Mouse (Mus musculus) G1E-ER4 (cell line): Measurements from ENCODE around the gene Sirt7. TPM values are rescaled to one million over a fixed set of nuclear protein-coding genes. Genes with fewer than 3 reads are reported as not detected.

ENCODE experiments used
- GATA1 ChIP-seq: IDR thresholded peaks from one replicate; pipeline ENCODE4 v1.8.0; 2012; ENCODE audit warnings: low read length, inconsistent platforms
- polyA plus RNA-seq: library from polyadenylated mRNA; stranded (reverse); fragments of >175 nt; gene quantifications from 2 replicates; pipeline ENCODE4 v1.2.3, GENCODE M21; 2012

Gene Sirt7
- polyA plus RNA-seq, 1 experiment = 170 TPM

DNA sequence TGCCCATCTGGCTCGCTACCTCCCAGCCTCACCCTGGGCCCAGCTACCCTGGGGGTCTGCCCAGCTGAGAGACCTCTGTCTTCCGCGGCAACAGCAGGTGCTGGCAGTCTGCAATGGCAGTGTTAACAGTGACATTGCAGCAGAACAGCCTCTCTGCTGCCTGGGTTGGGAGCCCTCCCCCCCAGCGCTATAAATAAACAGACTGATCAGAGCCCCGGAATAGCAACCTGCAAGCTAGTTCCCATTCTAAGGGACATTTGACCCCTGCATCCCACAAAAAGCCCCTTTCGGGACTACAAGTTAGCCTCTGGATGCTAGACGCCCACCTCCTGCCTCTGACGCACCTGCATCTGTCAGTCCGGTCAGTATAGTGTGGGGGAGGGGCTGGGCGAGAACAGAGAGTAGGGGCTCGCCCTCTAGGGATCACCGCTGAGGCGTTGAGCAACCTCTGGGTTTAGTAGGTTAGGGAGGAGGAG, 23.0 kb upstream of the Sirt7 start, which contains the start of gene Myadml2:
Myadml2 (minus strand) TSS at position 158 of the 476 bp plus-strand sequence.
- TF ChIP-seq GATA1 = no peak

DNA sequence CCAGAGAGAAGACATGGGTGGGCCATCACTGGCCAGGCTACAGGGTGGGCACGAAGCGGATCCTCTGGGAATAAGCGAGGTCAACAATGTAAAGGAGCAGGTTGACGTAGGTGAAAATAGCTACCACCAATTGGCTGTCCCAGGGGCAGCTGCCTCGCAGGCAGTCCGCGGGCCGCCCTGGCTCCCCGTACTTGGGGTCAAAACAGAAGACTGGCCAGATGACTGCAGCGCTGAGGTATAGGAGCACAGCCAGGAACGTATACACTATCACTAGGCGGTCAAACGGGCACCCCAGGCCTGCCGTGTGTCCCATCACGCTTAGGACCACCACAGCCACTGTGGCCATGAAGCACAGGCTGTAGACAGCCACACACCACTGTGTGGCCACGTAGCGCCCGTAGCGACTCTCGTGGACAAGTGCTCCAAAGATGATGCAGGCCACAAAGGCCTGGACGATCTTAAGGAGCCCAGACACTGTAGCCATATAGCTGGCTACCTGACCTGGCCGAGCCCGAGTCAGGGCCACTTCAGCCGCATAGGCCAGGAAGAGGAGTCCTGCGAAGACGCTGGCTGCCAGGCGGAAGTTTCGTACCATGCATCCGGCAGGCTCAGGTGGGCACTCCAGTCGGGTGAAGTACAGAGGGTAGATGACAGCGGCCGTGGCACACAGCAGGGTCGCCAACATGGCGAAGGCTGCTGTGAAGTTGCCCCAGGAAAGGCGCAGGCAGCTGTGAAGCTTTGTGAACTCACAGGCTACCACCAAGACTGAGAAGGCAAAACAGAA, 22.2 kb upstream of the Sirt7 start:
- no peak for TF ChIP-seq GATA1

DNA sequence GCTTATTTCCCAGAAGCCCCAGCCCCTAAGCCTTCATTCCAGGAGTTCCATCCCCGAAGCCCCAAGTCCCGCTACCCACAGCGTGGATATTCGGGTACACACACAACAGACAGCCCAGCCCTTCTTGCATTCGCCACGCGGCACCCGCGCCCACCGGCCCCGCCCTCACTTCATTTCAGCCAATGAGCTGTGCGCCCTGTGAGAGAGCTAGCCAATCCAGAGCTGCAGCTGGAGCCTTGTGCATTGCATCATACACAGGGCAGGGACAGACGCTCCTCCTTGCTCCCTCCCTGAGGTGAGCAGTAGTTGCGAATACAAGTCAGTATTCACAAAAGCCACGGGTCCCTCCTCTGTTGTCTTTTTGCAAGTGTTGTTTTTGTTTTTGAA, 18.6 kb upstream of the Sirt7 start, which contains the start of gene Pycr1:
Pycr1 (minus strand) TSS at position 169 of the 387 bp plus-strand sequence.
- TF ChIP-seq GATA1 = no peak

DNA sequence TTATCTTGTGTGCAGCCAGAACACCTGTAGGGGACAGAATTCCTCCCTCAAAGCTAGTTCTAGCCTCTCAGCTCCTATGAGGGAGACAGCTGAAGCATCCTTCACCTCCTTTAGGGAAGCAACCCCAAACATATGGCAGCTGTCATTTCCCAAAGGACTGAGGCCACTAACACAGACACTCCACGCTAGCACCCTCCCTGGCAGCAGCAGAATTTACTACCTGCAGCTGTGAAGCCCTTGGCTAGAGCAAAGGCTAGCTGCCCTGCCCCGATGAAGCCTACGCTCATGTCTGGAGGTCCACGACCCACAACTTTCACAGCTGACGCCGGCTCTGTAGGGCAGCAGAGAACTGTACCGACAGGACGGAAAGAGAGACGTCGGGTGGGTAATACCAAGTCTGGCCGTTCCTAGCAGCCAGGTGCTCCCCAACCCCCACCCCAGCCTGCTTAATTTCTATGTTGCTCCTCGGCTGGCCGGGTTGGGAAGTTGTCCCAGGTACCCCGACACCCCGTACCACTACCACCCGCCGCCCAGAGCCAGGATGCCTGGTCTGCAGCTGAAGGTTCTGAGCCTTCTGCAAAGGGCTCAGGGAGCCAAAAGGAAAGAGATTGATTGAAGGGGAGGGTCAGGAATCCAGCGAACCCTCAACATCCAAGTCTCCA, 18.0 kb upstream of the Sirt7 start:
- no peak for TF ChIP-seq GATA1

DNA sequence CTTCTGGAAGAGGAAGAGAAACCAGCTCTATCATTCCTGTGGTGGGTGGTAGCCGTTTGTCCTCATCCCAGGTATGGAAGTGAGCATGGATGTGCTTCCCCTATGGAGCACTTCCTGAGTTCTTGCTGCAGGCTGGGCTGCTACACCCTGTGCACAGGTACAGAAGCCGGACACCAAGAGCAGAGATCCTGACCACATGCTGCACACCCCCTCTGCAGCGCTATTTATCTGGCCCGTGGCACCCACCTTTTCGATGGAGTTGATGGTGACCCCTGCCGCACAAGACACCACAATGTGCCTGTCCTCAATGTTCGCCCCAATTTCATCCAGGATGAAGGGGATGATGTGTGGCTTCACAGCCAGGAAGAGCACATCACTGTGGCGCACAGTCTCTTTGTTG, 16.8 kb upstream of the Sirt7 start:
- no peak for TF ChIP-seq GATA1

DNA sequence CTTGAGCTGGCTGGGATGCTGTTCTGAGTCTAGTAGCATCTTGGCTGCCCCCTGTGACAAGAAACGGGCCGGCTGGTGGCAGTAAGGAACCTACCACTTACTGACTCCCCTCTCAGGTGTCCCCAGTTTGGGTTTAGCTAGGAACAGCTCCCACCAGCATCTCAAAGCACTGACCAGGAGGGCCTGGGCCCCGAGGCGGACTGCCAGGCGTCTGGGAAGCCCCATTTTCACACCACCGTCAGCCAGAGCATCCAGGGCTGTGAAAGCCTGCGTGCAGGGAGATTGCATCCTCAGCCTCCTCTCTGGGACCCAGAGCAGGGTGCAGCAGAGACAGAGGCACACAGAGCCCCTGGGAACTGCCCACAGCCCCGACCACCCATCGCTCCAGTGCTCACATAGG, 16.2 kb upstream of the Sirt7 start:
- no peak for TF ChIP-seq GATA1

DNA sequence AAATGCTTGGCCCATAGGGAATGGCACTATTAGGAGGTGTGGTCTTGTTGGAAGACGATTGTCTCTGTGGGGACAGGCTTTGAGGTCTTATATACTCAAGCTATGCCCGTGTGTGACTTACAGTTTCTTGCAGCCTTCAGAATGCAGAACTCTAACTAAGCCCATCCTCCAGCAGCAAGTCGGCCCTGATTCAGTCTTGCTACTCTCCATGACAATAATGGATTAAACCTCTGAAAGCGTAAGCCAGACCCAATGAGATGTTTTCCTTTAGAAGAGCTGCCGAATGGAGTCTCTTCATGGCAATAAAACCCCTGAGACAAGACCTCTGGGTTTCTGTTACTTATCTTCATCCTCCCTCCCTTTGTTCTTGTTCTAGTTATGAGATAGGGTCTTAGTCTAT, 9.8 kb upstream of the Sirt7 start:
- no peak for TF ChIP-seq GATA1

DNA sequence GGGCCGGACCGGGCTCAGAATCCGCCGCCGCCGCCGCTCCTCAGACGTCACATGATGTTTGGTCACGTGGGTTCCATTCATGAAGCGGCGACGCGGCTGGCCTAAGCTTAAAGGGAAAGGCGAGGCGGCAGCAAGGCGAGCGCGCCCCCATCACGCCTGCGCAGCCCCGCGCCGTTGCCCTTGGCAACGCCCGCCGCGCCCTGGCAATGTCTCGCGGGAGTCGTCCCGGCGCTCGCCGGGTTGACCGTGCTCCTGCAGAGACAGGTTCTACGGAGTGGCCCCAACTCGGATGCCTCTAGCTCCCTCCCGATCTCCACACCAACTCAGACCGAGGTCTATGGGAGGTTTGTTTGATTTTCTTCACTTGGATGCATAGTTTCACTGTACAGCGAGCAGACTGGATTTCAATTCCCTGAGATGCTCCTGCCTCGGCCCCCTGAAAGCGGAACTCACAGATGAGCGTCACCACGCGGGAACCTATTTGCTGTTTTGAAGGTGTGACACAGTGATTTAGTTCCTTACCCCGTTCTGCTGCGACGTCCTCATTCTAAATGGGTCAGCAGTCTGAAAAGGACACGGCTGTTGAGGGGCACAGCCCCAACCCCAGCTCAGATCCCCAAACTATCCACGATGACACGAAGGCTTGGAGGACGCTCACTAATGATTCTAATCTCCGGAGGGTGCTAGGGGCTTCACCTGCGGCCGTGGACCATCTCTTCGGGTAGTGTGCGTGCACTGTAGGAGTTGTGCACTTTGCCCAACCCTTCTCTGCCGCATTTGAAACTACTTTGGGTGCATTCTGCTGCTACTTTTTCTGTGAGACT, 8.7 kb upstream of the Sirt7 start, which contains the start of gene Mafg:
Mafg (minus strand) TSS at position 81 of the 824 bp plus-strand sequence.
- no peak for TF ChIP-seq GATA1

DNA sequence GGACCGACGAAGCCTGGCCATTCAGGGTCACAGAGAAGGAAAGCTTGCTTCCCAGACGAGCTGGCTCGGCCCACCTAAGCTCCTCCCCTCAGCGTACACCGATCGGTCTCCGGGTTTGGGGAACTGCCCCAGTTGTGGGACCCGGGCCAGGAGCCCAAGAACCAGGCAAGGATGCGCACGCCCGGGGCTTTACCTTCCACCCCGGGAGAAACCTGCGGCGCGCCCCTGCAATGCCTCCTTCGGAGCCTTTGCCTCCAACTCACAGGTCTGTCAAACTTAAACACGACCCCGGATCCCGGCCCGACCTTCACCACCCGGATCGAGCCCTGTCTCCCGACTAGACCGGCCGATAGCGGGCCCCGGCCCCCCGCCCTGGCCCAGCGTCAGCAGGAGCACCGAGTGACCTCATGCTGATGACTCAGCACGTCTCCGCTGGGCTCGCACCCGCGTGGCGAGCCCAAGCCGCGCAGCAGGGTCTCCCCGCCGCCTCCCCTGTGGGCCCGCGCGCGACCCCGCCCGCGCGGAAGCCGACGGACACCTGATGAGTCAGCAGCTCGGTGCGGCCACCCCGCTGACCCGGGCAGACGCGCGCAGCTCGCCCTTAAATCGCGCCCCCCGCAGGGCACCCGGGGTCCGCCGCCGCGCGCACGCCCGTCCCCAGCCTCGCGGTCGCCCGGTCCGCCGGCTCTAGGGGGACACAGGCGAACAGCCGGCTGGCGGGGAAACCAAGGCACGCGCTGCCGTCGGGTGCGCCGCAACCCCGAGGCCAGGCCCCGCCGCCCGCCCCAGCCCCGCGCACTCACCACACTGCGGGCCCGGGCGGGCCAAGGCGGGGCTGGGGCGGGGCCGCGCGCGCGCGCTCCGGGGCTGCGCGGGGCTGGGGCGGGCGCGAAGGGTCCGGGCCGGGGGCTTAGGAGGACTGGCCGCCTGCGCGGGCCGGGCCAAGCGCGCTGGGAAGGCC, 7.8 kb upstream of the Sirt7 start:
- TF ChIP-seq GATA1 = no peak

DNA sequence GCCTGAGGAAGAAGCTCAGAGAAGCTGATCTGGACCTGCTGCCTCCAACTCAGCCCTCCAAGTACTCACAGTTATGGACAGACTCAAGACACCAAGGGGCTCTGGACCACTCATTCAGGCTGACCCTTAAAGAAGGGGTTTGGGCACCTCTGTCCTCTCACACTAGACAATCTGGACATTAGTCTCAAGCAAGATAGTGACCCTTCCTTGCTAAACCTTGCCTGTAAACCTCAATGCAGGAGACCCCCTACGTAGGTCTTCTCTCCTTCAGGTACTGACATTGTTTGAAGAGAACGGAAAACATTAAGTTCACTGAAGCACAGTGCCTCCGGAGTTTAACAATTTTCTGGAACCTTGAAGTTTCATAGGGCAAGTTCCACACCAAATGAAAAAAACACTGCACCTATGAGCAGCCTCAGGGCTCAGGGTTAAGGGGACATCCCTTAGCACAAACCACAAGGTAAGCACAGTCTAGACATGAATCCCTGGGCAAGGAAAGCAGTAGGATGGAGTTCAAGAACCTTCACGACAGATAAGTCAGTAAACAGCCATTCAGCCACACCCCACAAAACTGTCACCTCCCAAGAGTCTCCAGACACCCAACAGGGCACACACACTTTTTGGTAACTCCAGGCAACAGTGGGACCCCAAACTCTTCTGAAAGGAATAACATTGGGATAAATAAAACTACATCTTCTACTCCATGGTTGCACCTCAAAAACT, 6.8 kb upstream of the Sirt7 start:
- no peak for TF ChIP-seq GATA1

DNA sequence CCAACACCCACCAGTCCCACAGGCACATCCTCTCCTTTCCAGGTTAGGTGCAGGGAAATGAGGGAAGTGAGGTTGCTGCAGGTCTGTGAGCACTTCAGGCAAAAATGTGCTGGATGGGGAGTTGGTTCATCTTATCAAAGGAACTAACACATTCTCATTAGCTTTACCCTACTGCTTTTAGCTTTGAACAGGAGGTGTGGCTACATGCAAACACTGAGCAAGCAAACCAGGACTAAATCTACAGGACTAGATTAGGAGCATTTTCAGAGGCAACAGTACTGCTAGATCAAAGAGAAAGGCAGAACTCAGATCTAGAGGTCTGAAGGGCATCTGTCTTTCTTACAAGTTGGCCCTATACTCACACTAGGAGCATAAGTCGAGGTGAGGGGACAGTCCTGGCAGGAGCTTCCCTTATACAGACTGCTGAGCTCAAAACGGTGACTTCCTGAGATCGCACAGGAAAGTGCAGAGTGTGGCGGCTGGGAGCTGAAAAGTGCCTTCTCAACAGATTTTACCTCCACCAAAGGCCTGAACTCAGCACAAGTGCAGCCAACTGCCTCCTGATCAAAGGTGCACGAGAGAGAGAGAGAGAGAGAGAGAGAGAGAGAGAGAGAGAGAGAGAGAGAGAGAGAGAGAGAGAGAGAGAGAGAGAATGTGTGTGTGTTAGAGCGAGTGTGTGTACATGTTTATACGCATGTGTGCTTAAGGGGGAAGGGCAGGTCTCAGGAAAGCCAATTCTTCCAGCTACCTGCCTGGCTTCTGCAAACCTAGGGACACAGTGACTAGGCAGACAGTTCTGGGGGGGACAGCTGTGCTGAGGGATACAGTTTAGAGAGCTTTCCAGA, 6.1 kb upstream of the Sirt7 start:
- TF ChIP-seq GATA1 = no peak

DNA sequence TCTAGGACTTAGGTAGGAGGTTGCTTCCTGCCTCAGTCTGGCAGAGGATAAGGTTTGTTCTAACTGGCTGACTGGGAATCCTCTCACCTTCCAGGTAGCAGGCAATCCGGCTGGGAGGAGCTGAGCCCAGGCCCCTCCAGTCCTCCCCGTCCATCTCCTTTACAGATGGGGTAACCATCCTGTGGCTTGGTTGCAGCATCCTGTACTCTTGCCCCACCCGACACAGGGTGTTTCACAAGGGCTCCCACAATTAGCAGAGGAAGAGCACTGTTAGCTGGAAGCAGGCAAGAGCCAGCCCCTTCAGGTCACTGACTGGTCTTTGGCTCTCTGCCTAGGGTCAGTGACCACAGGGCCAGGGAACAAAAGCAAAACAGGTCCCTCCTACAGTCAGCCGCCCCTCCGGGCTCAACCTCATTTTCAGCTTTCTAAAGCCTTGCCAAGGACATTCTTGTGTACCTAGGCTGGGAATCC, 5.4 kb upstream of the Sirt7 start:
- no peak for TF ChIP-seq GATA1

DNA sequence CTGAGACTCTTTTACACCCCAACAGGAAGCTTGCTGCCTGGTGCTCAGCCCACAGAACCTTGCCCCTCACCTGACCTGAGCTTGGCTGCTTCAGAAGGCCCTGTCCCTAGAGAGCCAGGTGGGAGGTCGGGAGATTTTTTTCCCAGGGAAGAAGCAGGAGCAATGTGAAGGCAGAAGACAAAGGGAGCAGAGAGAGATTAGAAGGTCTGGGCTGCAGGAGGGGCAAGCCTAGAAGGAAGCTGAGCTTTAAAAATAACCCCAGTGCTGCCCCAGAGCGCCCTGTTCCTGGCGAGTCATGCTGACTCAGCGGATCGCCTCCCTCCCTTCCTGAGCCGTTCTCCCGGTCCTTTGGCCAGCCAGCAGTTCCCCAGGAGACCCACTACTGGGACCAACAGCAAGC, 4.9 kb upstream of the Sirt7 start:
- TF ChIP-seq GATA1 = no peak
